Mouse (Mus musculus): ENCODE results near the gene Gtpbp2.

Gtpbp2 gene

DNA sequence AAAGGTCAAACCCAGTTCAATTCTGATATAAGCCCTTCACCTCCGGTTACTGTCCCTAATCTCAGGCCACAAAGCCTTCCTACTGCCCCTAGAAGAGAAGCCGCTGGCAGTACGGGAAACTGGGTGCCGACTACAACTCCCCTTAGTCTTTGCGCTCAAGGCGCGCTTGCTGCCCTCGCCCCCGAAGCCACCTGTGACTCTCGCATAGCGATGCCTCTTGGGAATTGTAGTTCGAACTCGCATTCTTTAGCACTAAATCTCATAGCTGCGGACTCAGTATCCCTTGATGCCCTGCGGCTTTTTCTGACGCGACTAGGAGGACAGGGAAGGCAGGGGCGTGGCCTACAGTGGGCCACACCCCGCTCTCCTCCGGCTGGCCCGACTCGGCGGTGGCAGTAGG, at the start of gene Gtpbp2:
TSS of gene Gtpbp2 (plus strand) at position 347 of the 400 bp plus-strand sequence.
- DNase-seq = peak; percentile 96 to 99

DNA sequence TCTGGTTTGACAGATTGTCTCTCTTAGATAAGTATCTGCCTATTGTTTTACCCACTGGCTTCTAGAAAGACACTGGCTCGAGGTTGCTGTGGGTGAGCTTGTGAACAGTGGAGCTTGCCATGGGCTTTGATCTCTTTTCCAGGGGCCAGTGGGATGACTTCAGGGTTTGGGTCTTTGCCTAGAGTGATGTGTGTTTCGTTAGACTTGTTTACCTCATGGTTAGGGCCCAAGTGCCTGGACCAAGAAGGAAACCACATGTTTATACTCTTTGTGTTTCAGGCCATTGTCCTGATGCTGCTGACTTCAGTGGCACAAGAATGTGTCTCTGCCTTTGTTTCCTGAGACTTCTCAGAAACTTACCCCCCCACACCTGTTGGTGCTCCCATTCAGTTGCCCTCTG, 45.3 kb upstream of the Gtpbp2 start:
- DNase-seq = no peak

DNA sequence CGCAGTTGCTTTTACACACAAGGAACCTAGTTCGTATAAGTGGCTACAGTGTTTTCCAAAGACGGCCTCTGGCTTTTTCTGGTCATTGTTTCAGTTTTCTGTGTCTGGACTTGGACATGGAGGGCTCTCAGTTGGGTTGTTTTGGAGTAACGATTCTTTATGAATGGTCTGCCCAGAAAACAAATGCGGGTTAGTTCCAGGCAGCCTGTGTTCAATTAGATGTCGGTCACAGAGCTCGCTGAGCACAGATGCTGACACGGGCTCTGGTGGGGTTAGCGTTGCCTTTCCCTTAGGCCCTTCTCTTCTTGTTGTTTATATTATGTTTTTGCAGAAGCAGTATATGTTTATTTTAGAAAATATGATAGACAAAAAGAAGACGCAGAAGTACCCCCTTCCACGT, 44.7 kb upstream of the Gtpbp2 start:
- DNase-seq = no peak

DNA sequence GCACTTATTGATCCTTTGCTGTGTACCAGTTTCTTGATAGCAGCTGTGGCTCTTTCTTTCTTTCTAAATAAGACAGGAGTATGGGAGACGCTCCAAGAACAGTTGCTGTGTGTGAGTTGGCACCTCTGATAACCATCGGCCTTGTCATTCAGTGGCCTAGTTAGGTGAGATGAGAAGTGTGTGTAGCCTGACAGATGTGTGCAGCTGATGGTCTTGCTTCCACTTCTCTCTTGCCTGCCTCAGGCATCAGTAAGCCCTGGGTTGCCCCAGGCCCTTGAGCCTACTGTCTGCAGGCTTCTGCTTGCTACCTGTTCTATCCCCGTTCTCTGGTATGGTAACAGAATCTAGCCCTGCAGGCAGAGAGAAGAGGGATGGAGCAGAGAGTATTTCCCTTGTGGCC, 44.0 kb upstream of the Gtpbp2 start:
- DNase-seq = no peak

DNA sequence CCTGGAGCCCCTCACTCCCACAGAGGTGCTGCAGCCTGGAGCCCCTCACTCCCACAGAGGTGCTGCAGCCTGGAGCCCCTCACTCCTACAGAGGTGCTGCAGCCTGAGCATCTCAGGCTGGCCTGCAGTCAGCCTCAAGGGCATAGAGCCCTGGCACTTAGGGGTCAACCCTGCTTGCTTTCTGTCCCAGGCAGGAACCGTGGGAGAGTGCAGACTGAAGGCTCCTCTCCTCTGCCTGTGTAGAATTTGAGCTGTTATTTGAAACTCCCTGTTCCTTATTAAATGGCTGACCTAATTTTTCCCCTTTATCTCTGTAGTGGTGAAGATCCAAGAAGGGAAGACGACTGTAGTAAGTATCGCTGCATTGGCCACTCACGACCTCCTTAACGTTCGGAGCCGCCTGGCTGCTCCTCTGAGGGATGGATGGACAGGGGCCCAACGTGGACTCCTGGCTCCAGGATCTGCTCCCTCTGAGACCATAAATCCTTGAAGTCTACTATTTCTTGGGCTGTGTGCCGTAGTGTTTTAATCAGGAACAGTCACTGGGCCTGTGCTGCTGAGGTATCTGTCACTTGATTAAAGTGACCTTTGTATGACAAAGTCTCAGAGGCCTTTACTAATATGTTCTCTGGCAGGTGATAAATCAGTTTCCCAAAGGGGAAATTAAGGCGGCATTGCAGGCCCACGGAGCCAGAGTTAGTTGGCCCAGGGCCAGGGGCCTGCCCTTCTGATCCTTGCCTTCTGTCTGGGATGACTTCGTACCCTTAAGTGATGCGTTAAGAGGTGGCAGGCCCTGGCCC, 43.0 kb upstream of the Gtpbp2 start:
- peak in 1 of 2 experiments; percentile 31 for DNase-seq

DNA sequence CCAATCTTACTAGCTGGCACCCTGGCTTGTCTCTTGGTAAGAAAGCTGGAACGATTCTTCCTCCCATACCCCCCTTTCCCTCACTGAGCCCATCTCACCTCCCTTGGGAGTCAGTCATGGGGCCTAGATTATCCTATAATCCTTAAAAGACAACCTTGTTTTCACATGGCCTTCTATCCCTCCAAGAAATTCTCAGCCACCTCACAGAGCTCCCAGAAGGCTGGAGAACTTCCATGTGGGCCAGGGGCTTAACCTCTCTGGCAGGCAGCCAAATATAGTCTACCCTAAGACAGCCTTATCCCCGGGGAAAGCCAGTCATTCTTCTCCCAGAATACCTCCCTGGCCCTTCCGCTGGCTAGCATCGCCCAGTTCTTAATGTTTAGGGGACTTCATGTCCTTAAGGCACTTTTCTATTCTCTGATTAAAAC, 42.4 kb upstream of the Gtpbp2 start:
- DNase-seq = no peak

DNA sequence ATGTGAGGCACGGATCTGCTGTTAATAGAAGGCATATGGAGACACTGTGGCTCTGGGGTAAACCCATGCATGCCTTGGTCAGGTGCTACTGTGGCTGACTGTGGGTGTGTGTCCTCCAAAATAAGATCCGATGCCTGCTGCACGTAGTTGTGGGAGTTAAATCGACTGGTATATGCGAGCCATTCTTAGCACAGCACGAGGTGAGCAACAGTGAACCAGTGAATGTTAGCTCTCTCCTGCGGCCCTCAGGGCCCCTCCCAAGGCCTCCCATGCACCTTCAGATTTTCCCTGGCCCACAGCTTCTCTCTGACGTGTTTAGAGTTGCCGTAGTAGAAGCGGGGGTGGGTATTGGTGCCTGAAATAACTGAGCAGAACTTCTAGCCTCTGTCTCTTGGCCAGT, 41.2 kb upstream of the Gtpbp2 start:
- DNase-seq = no peak

DNA sequence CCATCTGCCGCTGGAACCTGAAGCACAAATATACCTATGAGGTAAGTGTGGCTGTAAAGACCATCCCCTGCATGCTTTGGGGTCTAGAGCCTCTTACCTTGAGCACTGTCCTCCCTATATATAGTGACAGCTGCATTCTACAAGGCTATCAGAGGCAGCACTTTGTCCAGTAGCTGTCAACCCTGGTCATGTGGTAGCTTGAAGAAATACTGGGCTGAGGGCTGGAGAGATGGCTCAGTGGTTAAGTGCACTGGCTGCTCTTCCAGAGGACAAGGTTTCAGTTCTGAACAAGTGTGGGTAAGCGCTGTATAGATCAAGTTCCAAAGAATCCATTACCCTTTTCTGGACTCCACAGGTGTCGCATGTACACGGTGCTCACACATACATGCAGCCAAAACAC, 38.0 kb upstream of the Gtpbp2 start:
- DNase-seq = no peak

DNA sequence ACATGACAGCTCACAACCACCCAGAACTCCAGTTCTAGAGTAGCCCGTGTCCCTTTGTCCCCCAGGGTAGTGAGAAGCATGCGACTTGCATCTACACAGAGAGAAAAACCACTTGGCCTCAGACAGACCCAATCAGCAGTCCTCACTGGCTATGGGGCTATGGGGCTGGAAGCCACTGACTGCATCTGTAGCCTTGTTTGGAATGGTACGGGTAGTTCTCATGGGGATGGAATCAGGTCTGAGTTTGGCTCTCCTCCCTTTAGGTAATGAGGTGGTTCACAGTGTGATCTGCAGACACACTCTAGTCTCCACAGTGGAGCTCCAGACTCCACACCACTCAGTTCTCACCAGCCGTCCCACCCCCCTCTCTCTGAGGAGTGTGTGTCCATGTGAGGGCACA, 37.5 kb upstream of the Gtpbp2 start:
- no peak for DNase-seq

DNA sequence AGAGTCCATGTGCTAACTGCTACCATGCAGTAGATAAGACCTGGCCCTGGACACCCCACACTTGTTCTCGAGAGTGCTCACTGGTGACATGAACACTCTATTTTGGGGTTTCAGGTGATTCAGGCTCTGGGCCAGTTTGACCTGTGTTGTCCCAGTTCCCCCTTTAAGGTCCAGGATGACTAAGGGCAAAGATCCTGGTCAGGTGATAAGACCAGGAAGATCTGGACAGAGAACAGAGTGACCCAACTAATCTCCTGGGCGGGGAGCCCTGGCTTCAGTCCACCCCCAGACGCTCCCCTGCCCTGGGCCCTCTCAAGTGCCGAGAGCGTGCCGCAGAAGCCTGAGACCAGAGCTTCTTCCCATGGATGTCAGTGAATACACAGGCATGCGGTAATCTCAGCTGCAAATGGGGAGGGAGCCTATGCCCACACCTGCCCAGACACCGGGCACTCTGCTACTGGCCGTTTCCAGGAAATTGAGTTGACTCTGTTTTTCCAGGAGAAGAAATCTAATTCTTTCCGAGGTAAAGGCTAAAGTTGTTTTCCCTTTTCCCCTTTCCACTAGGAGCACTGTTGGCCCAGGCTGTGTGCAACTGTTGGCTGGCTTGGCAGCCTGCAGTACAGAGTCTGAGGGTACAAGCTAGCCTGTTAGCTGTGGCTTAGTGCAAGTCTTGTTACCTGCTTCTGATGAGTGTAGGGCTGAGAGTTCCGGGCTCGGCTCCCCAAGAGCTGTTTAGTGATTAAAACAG, 36.7 kb upstream of the Gtpbp2 start:
- DNase-seq = no peak

DNA sequence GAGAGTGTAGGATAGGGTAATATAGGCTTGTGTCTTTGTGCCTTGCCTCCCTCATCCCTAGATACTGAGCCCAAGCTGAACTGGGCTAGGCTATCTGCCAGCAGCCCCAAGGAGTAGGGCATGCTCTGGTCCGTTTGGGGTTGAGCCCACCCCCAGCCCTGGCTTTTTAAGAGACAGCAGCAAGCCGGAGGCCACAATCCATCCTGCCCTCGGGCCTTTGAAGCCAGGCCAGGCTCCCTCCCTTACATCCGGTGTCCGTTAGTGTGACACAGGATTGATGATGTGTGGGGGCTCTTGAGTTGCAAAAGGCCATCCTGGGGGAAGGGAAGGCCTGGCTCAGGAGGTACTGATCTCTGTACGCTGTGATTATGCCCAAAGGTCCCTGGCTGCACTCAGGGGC, 34.2 kb upstream of the Gtpbp2 start:
- peak in 1 of 2 experiments; percentile 31 for DNase-seq

DNA sequence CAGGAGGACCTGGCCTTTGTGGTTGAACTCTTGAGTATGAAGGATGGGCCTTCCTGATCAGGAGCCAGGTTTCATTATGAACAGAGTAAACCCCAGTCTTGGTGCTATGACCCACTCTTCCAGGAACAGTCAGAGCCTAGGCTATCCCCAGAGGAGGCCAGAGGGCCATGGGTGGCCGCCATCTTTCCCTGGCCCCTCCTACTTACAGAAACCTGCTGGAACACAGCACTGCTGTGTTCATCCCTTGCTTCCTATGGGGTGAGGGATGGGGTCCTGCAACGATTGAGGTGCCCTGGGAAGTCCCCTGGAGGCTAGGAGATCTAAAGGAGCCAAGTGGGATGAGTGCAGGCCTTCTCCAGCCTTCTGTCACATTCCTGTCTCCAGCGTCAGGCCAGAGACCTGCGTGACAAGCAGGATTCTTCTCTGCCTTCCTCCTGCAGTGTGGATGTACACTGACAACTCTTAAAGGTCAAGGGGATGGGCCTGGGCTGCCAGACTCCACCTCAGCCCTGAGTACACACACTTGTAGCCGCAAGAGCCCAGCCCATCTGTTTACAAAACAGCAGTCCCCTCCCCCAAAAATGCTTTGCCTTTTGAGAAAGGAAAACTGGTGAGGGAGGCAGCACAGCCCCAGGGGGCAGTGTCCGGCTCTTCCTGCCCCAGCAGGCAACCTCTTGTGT, 32.9 kb upstream of the Gtpbp2 start:
- DNase-seq = no peak

DNA sequence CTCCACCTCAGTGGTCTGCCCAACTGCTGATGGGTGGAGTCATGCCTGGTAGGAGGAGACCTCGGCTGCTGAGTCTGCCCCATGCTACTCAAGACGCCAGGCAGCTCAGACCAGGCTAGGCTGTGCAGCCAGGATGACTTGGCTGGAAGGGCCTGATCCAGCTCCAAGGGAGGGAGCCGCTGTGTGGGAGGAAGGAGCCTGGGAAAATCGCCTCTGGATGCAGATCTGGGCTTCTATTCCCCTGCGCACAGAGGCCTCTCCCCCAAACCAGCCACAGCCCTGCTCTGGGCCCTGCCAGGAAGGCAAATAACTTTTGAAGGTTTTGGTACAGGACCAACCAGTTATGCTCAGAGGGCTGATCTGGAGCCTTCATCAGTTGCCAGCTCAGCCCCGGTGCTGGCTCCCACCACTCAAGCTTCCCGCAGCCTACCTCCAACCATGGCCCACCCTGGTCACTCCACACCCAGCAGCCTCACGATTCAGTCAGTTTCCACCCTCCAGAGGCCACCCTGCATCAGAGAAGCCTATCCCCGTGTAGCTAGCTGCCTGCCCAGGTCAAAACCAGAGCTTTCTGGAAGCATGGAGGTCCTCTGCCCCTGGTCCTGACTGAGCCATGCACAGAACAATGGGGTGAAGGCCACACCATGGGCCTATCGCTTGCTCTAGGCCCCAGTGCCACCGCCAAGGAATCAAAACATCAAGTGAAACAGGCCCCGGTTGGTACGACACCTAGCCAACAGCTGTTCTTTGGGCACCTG, 30.9 kb upstream of the Gtpbp2 start:
- no peak for DNase-seq

DNA sequence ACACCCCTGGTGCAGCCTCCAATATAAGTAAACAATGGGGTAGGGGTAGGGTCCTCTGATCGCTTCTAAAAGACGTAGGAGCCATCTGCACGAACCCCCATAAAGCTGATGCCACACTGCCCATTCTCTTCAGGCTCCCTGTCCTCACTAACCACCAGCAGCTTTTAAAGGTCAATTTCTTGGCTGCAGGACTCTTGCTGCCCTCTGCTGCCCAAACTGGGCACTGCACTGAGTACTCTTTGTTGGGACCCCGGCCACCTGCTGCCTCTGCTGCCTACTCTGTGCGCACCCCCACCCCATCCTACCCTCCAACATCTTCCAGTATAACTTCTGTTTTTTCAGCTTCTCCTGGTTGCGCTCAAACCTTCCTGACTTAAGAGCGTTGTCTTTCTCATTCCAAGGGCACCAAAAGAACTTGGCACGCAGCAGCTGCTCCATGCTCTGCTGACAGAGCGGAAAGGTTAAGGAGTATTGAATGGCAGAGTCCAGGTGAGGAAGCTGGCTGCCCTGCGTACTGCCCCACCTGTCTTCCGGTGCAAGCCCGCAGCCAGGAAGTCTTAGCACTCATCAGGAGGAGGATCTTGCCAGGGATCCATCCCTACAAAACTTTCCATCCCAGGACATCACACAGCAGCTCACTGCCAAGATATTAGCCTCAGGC, 28.6 kb upstream of the Gtpbp2 start:
- peak; percentile 74 to 90 for DNase-seq

DNA sequence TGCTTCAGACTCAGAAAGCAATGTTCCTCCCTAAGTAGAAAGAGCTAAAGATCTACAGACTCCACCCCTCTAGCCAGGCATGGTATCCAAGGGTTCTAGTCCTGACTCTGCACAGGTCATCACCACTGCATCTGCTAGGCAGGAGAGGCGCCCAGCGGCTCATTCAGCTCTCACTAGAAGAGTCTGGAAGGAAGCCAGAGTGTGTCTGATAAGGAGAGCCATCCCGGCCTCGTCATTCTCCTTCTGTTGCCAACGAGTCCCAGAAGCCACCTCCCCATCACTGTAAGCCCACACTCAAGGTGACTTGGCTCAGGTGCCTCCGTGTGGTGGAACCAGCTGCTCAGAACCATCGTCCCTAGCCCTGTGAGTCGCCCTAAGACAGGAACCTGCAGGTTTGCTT, 28.0 kb upstream of the Gtpbp2 start:
- DNase-seq = no peak

DNA sequence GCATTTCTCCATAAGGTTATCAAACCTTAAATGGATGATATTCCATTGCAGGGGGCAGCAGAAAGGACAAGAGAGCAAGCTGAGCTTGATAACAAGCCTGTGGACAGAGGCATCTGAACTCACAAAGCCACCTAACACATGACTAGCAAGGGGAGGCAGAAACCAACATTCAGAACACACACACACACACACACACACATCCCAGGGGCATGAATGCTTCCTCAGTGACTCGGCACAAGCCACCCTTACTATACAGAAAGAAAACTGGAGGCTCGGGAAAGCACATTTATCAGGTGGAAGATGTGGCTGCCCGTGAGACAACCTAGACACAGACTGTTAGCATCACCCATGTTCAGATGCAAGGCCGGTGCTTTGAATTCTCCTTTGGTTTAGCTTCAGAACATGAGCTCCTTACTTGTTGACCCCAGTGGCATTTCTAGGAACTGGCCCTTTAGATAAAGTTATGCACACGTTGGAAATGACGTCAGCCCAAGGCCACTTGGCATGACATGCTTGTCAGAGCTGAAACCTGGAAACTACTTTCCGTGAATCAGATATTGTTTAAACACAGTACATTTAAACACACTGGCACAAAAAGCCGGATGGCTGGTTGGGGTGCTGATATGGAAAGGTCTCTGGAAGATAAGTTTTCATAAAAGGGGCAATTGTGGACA, 22.1 kb upstream of the Gtpbp2 start:
- no peak for DNase-seq

DNA sequence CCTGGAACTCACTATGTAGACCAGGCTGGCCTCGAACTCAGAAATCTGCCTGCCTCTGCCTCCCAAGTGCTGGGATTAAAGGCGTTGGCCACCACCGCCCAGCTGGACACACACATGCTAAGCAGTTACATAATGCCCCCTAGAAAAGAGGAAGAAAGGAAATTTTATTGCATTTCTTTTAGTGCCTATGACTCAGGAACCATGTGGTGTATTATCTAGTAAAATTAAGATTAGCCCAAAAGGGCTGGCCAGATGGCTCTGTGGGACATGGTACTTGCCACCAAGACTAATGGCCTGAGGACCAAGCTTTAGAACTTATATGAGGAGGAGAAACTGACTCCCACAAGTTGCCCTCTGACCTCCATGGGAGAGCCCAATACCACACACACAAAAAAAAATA, 21.0 kb upstream of the Gtpbp2 start:
- DNase-seq = no peak

DNA sequence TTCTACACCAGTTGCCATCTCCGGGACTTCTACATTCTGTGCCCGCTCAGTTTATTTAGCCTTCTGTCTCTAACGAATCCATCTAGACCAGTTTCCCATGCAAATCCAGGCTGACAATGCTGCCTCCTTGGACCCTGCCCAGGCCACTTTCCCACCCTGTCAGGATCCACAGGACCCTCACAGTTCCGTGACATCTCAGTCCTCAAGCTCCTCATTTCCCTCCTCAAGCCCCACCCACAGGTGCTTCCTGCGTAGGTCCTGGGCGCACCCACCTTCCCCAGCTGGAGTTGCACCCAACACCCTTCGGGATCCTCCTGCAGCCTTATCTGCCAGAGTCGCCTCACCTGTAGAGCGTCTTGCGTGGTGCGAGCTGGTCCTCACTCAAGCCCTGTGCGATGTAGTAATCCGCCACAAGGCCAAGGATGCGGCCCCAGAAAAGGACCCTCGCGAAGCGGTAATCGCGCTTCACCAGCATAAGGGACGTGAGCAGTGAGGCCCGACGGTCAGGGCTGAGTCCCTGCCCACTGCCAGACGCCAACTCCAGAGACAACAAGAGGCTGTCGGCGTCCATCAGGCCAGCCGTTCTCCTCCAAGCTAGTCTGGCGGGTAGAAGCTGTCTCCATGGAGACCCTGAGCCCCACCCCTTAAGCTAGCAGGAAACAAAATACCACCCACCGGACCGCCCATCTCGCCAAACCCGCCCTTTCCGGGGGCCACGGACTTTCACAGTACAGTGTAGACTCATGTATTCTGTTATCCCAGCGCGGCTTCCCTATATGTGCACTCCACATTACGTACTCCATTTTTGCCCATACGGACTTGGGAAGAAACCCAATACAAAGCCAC, 17.0 kb upstream of the Gtpbp2 start, which contains the start of gene Rsph9:
TSS of gene Rsph9 (minus strand) at position 639 of the 846 bp plus-strand sequence.
- DNase-seq = peak; percentile 91 to 92

DNA sequence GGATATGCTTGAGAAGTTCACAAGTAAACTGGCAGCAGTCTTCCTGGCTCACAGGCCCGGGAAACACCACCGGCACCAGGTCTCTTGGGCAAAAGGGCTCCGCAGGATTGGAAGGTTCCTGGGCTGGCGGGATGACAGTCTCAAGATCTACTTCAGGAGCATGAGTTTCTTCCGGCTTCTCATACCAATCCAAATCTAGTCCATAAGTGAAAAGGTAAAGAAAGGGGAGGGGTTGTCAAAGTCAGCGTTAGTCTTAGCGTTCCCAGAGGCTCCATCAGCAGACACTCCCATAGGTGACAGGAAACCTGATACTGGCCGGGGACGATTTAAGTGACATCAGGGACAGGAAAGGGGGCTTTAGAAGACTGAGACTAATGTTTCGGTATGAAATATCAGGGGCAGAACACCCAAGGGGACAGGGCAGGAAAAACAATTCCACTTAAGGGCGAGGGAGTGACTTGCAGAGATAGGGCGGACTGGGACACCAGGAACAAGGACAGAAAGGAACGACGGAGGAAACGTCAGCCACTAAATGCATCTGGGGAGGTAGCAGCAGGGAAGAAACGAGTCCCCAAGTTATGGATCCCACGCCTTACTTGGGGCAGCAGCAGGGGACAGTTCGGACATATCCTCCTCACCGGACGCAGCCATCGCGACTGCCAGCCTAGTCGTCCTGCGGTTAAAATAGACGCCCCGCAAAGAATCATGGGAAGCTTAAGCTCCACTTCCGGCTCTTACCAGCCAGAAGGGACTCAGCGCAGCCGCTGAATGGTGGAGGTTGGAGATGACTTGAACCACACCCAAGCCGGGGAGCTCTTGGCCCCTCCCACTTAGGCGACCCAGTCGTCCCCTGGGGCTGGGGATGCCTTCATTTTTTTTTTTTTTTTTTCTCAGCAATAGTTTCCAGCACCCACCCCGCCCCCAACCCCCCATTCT, 7.7 kb upstream of the Gtpbp2 start, which contains the start of gene Mad2l1bp:
TSS of gene Mad2l1bp (minus strand) at position 707 of the 936 bp plus-strand sequence.
- peak; percentile 94 to 95 for DNase-seq

Data from kidney, postnatal 36 days (tissue).